Mouse (Mus musculus) adrenal gland (tissue): Measurements from ENCODE around the gene Prkab2.

Experiments used
- intact Hi-C: fragments of 180-260 bp; cut with DNase I; formaldehyde crosslinking; loops from one replicate; pipeline ENCODE4 v1.15.1; 2025

Gene Prkab2

DNA sequence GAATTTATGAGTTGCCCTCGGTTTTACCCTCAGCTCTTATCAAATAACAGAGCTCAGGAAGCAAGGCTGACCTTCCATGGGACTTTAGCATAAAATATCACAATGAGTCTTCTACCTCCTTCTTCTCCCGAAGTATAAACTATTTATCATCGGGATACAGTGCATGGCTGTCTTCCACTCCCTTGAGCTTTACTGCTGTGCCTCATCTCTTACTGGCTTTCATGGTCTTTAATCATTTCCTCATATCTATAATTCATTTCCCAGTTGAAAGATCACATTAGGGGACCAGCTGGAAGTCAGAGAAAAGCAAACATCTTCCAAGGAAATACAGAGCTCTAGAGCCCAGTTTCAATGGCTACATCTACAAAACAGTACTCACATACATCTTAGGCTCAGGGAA lies 9.0 kb upstream of the Prkab2 start:
- intact Hi-C loops: no loop called here

DNA sequence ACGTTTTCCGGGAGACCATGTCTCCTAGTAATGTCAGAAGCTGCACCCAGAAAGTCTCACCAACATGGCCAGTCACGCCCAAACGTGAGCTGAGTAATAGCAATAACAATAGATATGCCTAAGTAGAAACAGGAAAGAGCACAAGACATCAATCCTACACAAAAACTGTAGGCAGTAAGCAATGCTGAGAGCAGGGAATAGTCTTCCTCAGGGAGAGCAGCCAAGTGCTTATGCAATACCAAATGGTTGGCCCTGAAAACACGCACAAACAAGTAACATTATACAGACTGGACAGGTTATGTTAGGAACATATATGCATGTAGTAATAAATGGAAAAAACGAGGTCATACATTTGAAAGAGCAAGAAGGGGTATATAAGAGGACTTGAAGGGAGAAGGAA lies 8.5 kb upstream of the Prkab2 start:
- intact Hi-C loops: no loop called here

- intact Hi-C loops: no loop called here
Measured at GRCm38 (mm10) chr3:97651604-97652003, 6.4 kb upstream of the Prkab2 start.

GRCm38 (mm10) chr3:97653781-97654180 lies 4.2 kb upstream of the Prkab2 start:
- intact Hi-C loops: no loop called here

- intact Hi-C loops: loop anchor here (5.0 kb wide), 1 partner anchor 43 kb away; the partner anchor contains the start of gene Chd1l
Measured at GRCm38 (mm10) chr3:97654901-97655300, 3.1 kb upstream of the Prkab2 start.

GRCm38 (mm10) chr3:97658426-97659193 lies 617 bp downstream of the Prkab2 start:
- intact Hi-C loops: loop anchor here (5.0 kb wide), 1 partner anchor 46 kb away; the partner anchor contains the start of gene Chd1l

- intact Hi-C loops: loop anchor here (5.0 kb wide), 1 partner anchor 47 kb away; the partner anchor contains the start of gene Chd1l
Measured at GRCm38 (mm10) chr3:97659746-97660145, 1.8 kb downstream of the Prkab2 start.

- intact Hi-C loops: no loop called here
Measured at GRCm38 (mm10) chr3:97661206-97661605, 3.2 kb downstream of the Prkab2 start.

DNA sequence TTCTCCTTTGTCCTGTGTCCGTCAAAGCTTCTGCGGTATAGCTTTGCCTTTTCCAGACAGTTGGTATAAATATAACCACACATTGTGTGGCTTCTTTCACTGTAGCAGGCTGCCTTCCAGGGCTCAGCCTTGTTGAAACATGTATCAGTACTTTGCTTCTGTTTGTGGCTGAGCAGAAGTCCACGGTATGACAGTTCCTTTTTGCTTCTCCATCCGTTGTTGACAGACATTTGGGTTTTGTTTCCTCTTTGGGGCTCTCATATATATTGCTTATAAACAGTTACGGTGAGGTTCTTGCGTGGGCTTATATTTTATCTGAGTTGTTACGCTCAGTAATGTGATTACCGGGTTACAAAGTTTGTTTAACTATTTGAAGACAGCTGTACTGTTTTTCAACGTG lies 7.5 kb downstream of the Prkab2 start:
- intact Hi-C loops: no loop called here

DNA sequence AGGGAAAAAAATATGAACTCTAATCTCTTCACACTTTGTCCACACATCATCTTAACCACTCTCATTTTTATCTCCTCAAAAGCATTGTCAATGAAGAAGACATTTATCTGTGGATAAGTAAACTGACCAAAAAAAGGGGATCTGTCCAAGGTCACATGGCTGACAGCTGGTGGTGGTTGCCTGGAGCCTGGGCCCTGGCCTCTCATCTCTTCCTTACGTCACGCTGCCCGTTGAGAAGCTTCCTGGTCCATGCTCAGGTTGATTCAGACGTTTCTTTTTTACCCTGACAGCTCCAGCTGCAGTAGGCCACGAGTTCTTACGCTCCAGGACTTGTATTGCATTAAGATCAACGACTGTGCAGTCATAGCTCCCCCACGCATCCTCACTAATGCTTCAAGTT lies 8.2 kb downstream of the Prkab2 start:
- intact Hi-C loops: no loop called here

DNA sequence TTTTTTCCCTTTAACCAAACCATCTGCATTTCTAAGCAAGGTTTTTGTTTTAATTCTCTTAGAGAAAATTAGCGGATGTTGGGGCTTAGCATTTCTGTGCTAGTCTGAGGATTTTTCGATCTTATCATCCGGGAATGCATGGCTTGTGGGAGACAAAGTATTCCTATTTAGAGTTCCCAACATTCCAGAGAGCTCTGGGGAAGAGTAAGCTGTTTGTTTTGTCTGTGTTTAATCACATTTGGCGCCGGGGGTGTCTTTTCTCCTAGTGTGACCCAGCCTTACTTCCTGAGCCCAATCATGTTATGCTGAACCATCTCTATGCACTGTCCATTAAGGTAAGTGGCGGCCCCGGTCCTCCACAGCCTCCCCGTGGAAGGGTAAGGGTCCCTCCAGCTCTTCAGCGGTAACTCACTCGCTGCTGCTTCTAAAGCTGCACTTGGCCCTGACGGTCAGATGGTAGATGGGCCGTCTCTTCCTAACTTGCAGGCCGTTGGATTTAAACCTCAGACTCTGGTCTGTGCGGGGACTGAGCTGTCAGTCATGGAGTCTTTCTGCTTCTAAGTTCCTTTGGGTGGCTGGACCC lies 9.2 kb downstream of the Prkab2 start:
- intact Hi-C loops: no loop called here

GRCm38 (mm10) chr3:97674644-97675110 lies 16.7 kb downstream of the Prkab2 start, which contains the start of gene Gm17651:
TSS of gene Gm17651 (minus strand) at chr3:97674694.
- intact Hi-C loops: no loop called here

GRCm38 (mm10) chr3:97676126-97676525 lies 18.1 kb downstream of the Prkab2 start:
- intact Hi-C loops: no loop called here

- intact Hi-C loops: no loop called here
Measured at GRCm38 (mm10) chr3:97678416-97678815, 20.4 kb downstream of the Prkab2 start.

GRCm38 (mm10) chr3:97680631-97681320 lies 22.8 kb downstream of the Prkab2 start:
- intact Hi-C loops: no loop called here

DNA sequence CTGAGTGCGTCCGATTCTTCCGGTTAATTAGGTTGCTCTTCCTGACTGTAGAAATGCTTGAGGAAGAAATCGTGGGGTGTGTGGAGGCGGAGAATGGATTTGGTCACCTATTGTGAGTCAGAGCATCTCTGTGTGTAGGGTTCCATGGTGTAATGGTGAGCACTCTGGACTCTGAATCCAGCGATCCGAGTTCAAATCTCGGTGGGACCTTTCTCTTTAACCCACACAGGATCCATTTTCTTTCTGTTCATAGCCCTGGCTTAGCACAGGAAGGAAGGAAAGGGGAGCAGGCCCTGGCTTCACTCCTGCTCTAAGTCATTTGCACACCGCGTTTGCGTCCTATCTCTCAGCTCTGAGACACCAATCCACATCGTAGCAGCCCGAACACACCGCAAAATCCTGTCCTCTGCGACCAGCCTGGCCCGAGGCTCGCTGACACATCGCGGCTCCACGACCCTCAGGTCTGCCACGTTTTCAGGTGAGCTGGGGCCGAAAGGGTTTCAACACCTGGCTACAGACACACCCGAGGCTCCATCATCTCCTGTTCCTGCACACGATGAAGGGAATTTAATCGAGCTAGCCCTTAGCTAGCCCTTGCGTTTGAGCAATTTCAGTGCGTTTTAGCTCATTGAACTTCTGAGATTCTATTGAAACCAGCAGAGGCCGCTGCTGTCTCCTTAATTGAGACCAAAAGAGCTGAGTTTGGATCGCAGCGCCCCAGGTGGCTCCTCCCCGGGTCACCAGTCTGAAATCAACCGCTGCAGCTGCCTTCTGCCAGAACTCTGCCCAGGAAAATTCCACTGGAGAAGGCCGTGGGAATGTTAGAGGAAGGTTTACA lies 23.5 kb downstream of the Prkab2 start:
- intact Hi-C loops: loop anchor here (2.0 kb wide), 1 partner anchor 197 kb away; no protein-coding TSS in a partner anchor

DNA sequence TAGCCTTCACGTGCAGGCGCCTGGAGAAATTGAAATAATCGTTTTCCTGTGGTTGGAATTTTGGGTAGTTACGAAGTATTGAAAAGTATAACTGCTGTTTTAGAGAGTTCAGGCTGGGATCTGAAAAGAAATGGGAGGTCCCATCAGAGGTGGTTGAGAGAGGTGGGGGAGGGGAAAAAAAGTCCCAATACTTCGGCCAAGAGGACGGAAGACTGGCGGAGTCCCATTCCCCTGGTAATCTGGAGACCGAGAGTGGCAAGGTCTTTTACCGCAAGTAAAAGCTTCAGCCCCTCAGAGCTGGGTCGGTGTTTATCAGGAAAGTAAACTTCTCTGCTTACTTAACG lies 24.1 kb downstream of the Prkab2 start:
- intact Hi-C loops: loop anchor here (2.0 kb wide), 1 partner anchor 197 kb away; no protein-coding TSS in a partner anchor

GRCm38 (mm10) chr3:97682576-97682975 lies 24.6 kb downstream of the Prkab2 start:
- intact Hi-C loops: loop anchor here (2.0 kb wide), 1 partner anchor 196 kb away; no protein-coding TSS in a partner anchor

DNA sequence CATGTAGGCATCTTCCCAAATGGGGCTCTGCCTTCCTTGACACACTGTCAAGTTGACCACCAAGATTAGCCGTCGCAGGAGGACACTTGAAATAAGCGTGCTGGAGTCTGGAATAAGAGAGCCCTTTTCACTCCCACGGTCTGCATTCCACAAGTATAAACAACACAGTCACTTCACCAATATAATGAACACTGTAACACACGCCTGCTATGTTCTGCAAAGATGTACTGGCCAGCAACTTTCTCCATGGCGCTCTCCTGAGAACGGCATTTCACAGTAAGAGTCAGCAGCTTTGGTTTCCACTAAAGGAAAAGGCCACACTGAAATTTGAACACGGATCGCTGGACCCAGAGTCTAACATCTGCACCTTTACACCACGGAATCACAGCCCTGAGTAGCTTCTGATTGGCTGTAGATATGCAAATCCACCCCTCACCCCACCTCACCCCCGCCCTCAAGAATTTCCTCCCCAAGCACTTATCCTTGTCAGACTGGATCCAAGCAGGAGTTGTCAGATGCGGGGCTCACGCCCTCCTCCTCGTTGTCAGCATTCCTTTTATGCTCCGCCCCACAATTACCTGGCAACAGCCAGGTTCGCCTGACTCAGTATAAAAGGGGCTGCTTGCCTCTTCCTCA lies 25.7 kb downstream of the Prkab2 start:
- intact Hi-C loops: loop anchor here (2.0 kb wide), 1 partner anchor 195 kb away; no protein-coding TSS in a partner anchor

DNA sequence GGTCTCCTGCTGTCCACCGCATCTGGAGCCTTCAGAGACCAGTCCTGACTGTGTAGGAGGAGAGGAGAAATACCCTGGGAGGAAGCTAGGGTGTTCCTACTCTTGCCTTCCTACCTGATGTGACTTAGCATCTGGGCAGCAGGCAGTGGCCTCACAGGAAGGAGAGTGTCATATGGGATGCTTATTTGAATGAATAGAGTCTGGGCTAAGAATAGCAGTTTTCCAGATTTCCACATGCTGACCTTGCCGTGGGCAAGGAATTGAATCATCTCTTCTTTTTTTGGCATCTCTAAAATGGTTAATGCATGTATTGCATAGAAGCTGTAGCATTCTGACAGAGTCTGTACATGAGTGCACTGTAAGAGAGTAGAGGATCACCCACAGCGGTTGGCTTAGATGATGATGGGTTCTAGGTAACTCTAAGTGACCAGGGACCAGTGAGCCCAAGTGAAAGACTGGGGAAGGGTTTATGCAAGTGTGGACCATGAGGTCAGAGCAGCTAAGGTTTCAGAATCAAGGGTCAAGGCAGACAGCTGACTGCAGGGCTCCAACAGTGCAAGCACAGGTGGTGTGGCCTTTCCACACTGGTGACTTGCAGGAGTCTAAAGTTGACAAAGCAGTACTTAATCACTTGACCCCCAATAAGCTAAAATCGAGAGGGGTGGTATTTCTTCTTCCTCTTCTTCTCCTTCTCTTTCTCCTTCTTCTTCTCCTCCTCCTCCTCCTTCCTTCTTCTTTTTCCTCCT lies 28.6 kb downstream of the Prkab2 start:
- intact Hi-C loops: no loop called here
